Mouse (Mus musculus): Measurements from ENCODE around the gene Mrps34. TPM values are rescaled to one million over a fixed set of nuclear protein-coding genes. Genes with fewer than 3 reads are reported as not detected.
A peak's percentile ranks its signal among the peaks of the same experiment; 100 is the strongest.

Mrps34 gene
- polyA plus RNA-seq (2015; fragmentation: Nextera tagmentation; extraction: Ambion mirVana): 128 and 136 TPM in 2 replicates

- peak; percentile 82 for DNase-seq (ENCODE audit: low spot score)
Observed at GRCm38 (mm10) chr17:24894995-24895547, at the start of gene Mrps34, which contains the start of gene Eme2. Mrps34 (plus strand) TSS chr17:24895116. Eme2 (minus strand) TSS chr17:24895087.

GRCm38 (mm10) chr17:24847386-24847785 is 47.5 kb upstream of the Mrps34 start:
- DNase-seq (ENCODE audit: low spot score): no peak

DNA sequence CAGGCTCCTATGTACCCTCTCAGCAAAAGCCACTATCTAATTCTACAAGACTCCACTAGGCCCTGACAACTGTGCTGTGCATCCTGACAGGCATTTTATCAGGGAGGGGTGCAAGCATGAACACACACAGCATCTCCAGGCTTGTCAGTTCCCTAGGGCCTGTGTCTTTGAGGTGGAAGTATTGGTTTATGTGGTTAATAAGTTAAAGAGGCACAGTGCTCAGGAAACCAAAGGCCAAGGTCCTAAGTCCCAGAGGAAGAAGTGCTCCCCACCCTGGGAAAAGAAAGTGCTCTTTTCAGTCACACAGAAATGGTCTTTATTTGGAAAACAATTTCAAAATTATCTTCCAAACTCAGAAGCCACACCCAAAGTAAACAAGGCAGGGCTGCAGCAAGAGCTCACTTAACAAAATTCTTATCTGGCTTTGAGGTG is 46.3 kb upstream of the Mrps34 start:
- DNase-seq (ENCODE audit: low spot score): no peak

DNA sequence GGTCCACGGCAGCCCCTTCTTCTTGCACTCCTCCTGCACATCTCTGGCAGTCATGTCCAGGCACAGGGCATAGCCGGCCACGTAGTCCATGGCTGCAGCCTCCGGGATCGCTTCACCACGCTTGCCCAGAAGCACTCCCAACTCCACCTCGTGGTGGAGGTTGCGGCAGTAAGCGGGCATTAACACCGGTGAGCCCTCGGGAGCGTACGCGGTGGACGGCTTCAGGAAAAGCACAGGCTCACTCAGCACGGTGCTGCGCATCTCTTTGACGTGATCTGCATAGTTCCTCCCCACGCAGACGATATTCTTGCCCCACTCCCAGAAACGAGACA is 45.2 kb upstream of the Mrps34 start:
- DNase-seq (ENCODE audit: low spot score): no peak

GRCm38 (mm10) chr17:24850065-24850772 is 44.7 kb upstream of the Mrps34 start, which contains the start of gene Fahd1:
Fahd1 (minus strand) TSS chr17:24850364.
- DNase-seq (ENCODE audit: low spot score): peak; percentile 96

DNA sequence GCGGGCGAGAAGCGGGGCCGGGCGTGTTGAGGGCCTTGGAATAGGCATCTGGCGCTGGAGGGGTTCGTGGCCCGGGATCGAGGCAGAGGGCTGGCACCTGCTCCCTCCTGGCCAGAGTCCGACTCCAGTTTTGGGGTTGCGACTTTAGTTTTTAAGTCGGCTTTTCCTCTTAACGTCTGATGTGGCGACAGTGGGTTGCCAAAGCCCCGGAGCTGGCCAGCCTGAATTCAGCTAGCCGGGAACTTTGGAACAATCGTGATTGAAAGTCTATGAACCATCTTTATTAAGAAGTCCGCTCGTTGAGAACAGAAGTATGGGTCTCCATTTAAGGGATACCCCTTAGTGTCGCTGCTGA is 44.2 kb upstream of the Mrps34 start:
- DNase-seq (ENCODE audit: low spot score): no peak

GRCm38 (mm10) chr17:24851381-24852125 is 43.4 kb upstream of the Mrps34 start:
- DNase-seq (ENCODE audit: low spot score): no peak

GRCm38 (mm10) chr17:24855838-24856464 is 39.0 kb upstream of the Mrps34 start:
- no peak for DNase-seq (ENCODE audit: low spot score)

- DNase-seq (ENCODE audit: low spot score): no peak
Observed at GRCm38 (mm10) chr17:24856589-24856988, 38.3 kb upstream of the Mrps34 start.

- DNase-seq (ENCODE audit: low spot score): no peak
Observed at GRCm38 (mm10) chr17:24857831-24858470, 37.0 kb upstream of the Mrps34 start.

- no peak for DNase-seq (ENCODE audit: low spot score)
Observed at GRCm38 (mm10) chr17:24858967-24859366, 35.9 kb upstream of the Mrps34 start.

GRCm38 (mm10) chr17:24860076-24860475 is 34.8 kb upstream of the Mrps34 start:
- DNase-seq (ENCODE audit: low spot score): no peak

- no peak for DNase-seq (ENCODE audit: low spot score)
Observed at GRCm38 (mm10) chr17:24861785-24862184, 33.1 kb upstream of the Mrps34 start.

- no peak for DNase-seq (ENCODE audit: low spot score)
Observed at GRCm38 (mm10) chr17:24865776-24866175, 29.1 kb upstream of the Mrps34 start, which contains the start of gene Igfals. Igfals (plus strand) TSS chr17:24865997.

- DNase-seq (ENCODE audit: low spot score): no peak
Observed at GRCm38 (mm10) chr17:24867914-24868313, 27.0 kb upstream of the Mrps34 start.

- DNase-seq (ENCODE audit: low spot score): no peak
Observed at GRCm38 (mm10) chr17:24873695-24874404, 21.1 kb upstream of the Mrps34 start.

DNA sequence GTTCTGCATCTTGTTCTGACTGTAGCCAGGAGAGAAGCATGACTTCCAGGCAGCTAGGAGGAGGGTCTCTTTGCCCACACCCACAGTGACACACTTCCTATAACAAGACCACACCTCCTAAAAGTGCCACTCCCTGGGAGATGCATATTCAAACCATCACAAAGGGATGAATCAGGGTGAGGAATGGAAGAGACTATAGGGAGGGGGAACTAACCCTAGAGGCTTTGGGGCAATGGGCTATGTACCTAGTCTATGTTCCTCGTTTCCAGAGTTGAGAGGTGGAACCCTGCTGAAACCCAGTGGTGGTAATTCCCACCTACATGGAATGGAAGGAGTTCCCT is 20.5 kb upstream of the Mrps34 start:
- DNase-seq (ENCODE audit: low spot score): no peak

DNA sequence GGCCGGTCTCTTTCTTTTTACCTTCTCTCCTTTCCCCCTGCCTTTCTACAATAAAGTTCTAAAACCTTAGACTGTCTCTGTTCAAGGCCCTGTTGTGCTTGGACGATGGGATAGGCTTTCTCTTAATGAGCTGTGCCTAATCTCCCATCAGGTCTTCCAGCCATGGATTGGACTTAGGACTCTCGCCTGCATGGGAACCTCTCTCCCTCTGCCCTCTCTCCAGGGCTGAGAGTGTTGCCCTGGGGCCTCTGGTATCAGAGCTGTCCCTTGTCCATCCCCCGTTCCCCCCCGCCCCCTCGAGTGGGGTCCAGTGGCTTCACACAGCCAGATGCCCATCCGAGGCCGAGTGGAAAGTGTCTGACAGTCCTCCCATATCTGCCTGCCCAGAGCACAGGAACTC is 19.9 kb upstream of the Mrps34 start:
- no peak for DNase-seq (ENCODE audit: low spot score)

GRCm38 (mm10) chr17:24877336-24878116 is 17.4 kb upstream of the Mrps34 start:
- DNase-seq (ENCODE audit: low spot score): no peak

- DNase-seq (ENCODE audit: low spot score): no peak
Observed at GRCm38 (mm10) chr17:24878117-24878397, 16.9 kb upstream of the Mrps34 start.

Data from thymus, postnatal 0 days (tissue).